In the genomic region with DNA sequence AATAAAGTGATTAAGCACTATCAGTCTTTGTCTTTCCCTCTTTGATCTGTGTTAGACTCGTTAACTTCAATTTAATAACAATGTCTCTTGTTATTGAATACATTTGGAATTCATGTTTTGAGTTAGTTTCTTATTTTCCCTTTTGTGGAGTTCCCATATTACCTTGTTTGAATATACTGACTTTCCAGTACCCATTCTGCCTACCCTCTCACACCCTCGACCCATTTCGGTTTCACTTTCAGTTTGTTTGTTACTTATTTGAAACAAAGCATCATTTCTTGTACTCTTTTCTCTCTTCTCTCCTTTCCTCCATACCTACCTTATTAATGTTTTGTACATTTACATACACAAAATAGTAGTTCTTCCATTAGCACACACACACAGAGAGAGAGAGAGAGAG, we compare ENCODE assay signal across 23 mouse cellular contexts.
A peak's percentile ranks its signal among the peaks of the same experiment; 100 is the strongest.
DNase-seq lines count a peak whose midpoint lies in the region; TF ChIP-seq lines count a peak whose summit lies in the region.
"Had no signal": no experiment of that assay in that cellular context is flagged by ENCODE, and none has a peak within 500 bp of the region (broad histone marks: within the 10 kb centered on the region; RNA-seq: fewer than 3 reads in every experiment).

No protein-coding gene starts in this region.

- no peak overlapping the region for H3ac ChIP-seq in myocyte (ENCODE audit: control insufficient read depth, insufficient read length)

- TF ChIP-seq POLR2A in myocyte (IDR thresholded peaks at IDR 0.05; ENCODE audit: insufficient read length, low read depth): no peak

- H3K36me3 ChIP-seq in myocyte (ENCODE audit: control insufficient read depth, insufficient read depth): no peaks in the 10 kb centered on the region
- H3K36me3 ChIP-seq: embryonic facial prominence, embryonic 13.5 days; embryonic facial prominence, embryonic 15.5 days; forebrain, embryonic 10.5 days; forebrain, embryonic 12.5 days; G1E had no signal

- no peaks in the 10 kb centered on the region for H3K79me2 ChIP-seq in myocyte (ENCODE audit: control insufficient read depth, insufficient read depth)

- H3K27me3 ChIP-seq in myocyte (ENCODE audit: control insufficient read depth, insufficient read depth, insufficient read length): no peaks in the 10 kb centered on the region
- H3K27me3 ChIP-seq: embryonic facial prominence, embryonic 13.5 days; embryonic facial prominence, embryonic 15.5 days; forebrain, embryonic 12.5 days had no signal

- peak; percentile 29 for DNase-seq in 3T3-L1 (ENCODE audit: low read depth, low spot score)
- DNase-seq in 416B (ENCODE audit: low read depth): peak; percentile 14
- peak; percentile 10 for DNase-seq in Muller cell, postnatal 12 days (ENCODE audit: inconsistent ontology term)
- DNase-seq in frontal cortex, postnatal 14 days (ENCODE audit: low spot score in 2 of 2): no peak
- no peak for DNase-seq in heart, postnatal 4 days
- no peak for DNase-seq in urinary bladder, postnatal 4 days (ENCODE audit: low spot score in 2 of 2)
- DNase-seq: adrenal gland, adult 2 months; adrenal gland, postnatal 10 days; adrenal gland, postnatal 25 days; cerebellum, adult 11 months; cerebellum, adult 18-20 months; cerebellum, adult 8-10 months; cerebellum, adult 9-11 months; cerebellum, postnatal 14 days; cerebellum, postnatal 36 days; embryo, embryonic 11 days had no signal

- no peak overlapping the region for H3K4me3 ChIP-seq in myocyte
- H3K4me3 ChIP-seq: embryonic facial prominence, embryonic 13.5 days; embryonic facial prominence, embryonic 15.5 days; erythroblast, embryonic 14.5 days; forebrain, embryonic 10.5 days; forebrain, embryonic 12.5 days had no signal

- H3K4me2 ChIP-seq in myocyte (ENCODE audit: low read depth): peak overlapping the region; percentile 24
- H3K4me2 ChIP-seq: embryonic facial prominence, embryonic 13.5 days; embryonic facial prominence, embryonic 15.5 days; forebrain, embryonic 12.5 days had no signal

TF ChIP-seq in myocyte, 11 proteins besides CTCF, POLR2A, EP300 and RAD21:
- TF ChIP-seq MAX (IDR thresholded peaks at IDR 0.05; ENCODE audit: low read depth): no peak
- TF ChIP-seq SRF (IDR thresholded peaks at IDR 0.05; ENCODE audit: control insufficient read depth, insufficient read length, low read depth): no peak
- no peak for TF ChIP-seq USF1 (IDR thresholded peaks at IDR 0.05; ENCODE audit: low read depth)
- no peak for TF ChIP-seq POLR2AphosphoS2 (IDR thresholded peaks at IDR 0.05; ENCODE audit: insufficient read length, low read depth)
- TF ChIP-seq REST (IDR thresholded peaks at IDR 0.05; ENCODE audit: insufficient read depth, insufficient read length): no peak
- no peak for TF ChIP-seq MYOG (IDR thresholded peaks at IDR 0.05; ENCODE audit: control insufficient read depth in 1 of 3, insufficient read depth in 1 of 3, insufficient read length in 2 of 3, low read depth in 2 of 3)
- TF ChIP-seq TCF12 (IDR thresholded peaks at IDR 0.05; ENCODE audit: insufficient read depth, poor library complexity, severe bottlenecking): no peak
- no peak for TF ChIP-seq CEBPB (IDR thresholded peaks at IDR 0.05; ENCODE audit: insufficient read depth, poor library complexity, severe bottlenecking)
- no peak for TF ChIP-seq TCF3 (IDR thresholded peaks at IDR 0.05; ENCODE audit: insufficient read length, low read depth)
- TF ChIP-seq MYOD1 (IDR thresholded peaks at IDR 0.05; ENCODE audit: control insufficient read depth in 1 of 3, insufficient read length in 2 of 3, low read depth in 2 of 3): no peak
- TF ChIP-seq E2F4 (IDR thresholded peaks at IDR 0.05; ENCODE audit: insufficient read depth): no peak

Comparison
In these comparisons a context has a peak if more than half of its experiments do, and no peak if none do; other contexts are left out.
1. DNase-seq: peak in 3T3-L1 (single experiment), 416B (single experiment) and Muller cell, postnatal 12 days (single experiment); none in frontal cortex, postnatal 14 days (0 of 2), heart, postnatal 4 days (single experiment) and urinary bladder, postnatal 4 days (0 of 2).